Mouse (Mus musculus): ENCODE measurements around the gene Wfdc15b. TPM values are rescaled to one million over a fixed set of nuclear protein-coding genes. Genes with fewer than 3 reads are reported as not detected.

Gene Wfdc15b
- polyA plus RNA-seq, 1 experiment, result not detected

DNA sequence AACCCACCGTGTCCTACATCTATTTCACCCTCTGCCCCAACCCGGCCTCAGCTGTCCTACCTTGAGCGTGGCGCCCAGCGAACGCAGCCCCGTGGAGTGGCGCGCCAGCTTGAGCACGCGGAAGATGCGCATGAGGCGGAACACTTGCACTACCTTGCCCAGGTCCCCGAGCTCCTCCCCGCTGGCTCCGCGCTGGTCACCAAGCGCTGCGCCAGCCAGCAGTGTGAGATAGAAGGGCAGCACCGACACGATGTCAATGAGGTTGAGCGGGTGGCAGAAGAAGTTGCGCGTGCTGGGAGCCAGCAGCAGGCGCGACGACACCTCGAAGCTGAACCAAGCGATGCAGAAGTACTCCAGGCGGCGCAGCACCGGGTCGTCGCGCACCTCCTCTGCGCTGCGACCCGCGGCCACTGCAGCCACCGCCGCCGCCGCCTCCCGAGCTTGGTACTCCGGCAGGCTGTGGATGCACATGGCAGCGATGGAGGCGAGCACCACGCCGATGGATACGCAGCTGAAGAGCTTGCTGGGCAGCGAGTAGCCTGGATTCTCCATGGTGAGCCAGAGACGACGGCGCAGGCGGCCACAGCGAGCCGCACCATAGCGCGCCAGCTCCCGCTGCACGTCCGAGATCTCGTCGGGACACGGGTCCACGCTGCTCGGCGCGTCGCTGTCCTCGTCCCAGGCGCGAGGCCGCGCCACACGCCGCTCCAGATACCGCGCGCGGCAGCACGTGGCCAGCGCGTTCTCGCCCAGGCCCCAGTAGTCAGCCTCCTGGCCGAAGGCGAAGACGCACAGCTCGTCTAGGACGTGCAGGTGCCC is 53.5 kb downstream of the Wfdc15b start:
- Histone ChIP-seq H3K4me1 (ENCODE audit: control insufficient read depth, insufficient read depth, low read length) (no peaks in the 10 kb centered on the region), H3K27ac (ENCODE audit: insufficient read depth, low read depth, low read length) (no peak overlapping the region), H3K4me3 (ENCODE audit: insufficient read depth, low read length) (no peak overlapping the region)
- TF ChIP-seq POLR2A (IDR thresholded peaks at IDR 0.05; ENCODE audit: borderline replicate concordance, low read depth, low read length) (no peak), CTCF (IDR thresholded peaks at IDR 0.05; ENCODE audit: low read depth, low read length) (no peak)

DNA sequence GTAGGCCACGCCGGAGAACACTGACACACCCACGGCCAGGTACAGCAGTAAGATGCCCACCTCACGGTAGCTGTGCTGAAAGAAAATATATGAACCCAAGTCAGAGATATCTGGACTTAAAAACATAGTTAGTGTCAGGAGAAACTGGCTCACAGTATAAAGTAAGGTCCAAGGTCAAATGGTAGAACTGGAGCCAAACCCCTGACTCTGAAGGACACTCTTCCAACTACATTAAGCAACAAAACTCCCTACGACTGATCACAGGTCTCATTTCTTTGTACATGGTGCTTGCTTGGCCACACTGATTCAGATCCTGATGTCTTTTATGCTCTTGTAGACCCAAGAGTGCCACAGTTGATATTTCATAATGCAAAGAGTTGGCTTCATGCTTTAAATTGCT is 56.5 kb downstream of the Wfdc15b start:
- Histone ChIP-seq H3K27ac (ENCODE audit: insufficient read depth, low read depth, low read length) (no peak overlapping the region), H3K4me1 (ENCODE audit: control insufficient read depth, insufficient read depth, low read length) (no peaks in the 10 kb centered on the region), H3K4me3 (ENCODE audit: insufficient read depth, low read length) (no peak overlapping the region)
- no peak for TF ChIP-seq CTCF (IDR thresholded peaks at IDR 0.05; ENCODE audit: low read depth, low read length)
- no peak for TF ChIP-seq POLR2A (IDR thresholded peaks at IDR 0.05; ENCODE audit: borderline replicate concordance, low read depth, low read length)

Other genes starting within 250 kb of the Wfdc15b start
- gene Ywhab, start 226.7 kb downstream of the Wfdc15b start, polyA plus RNA-seq (2012; ENCODE audit: insufficient read depth, insufficient read length, missing spikeins), result 157 and 160 TPM in 2 replicates
- gene Pabpc1l, start 196.2 kb downstream of the Wfdc15b start, polyA plus RNA-seq (2012; ENCODE audit: insufficient read depth, insufficient read length, missing spikeins), result 2.5 and 3.2 TPM in 2 replicates
- gene Stk4, start 151.3 kb downstream of the Wfdc15b start, polyA plus RNA-seq (2012; ENCODE audit: insufficient read depth, insufficient read length, missing spikeins), result 69.9 and 82.6 TPM in 2 replicates
- 60.6 and 63.8 TPM in 2 replicates for gene Tomm34, start 150.5 kb downstream of the Wfdc15b start, polyA plus RNA-seq (2012; ENCODE audit: insufficient read depth, insufficient read length, missing spikeins)
- not detected in 2 replicates for gene Kcns1, start 50.5 kb downstream of the Wfdc15b start, polyA plus RNA-seq (2012; ENCODE audit: insufficient read depth, insufficient read length, missing spikeins)
- gene Wfdc5, start 38.9 kb downstream of the Wfdc15b start, polyA plus RNA-seq (2012; ENCODE audit: insufficient read depth, insufficient read length, missing spikeins), result not detected in 2 replicates
- not detected in 2 replicates for gene Wfdc12, start 31.1 kb downstream of the Wfdc15b start, polyA plus RNA-seq (2012; ENCODE audit: insufficient read depth, insufficient read length, missing spikeins)
- gene Wfdc15a, start 21.5 kb downstream of the Wfdc15b start, polyA plus RNA-seq (2012; ENCODE audit: insufficient read depth, insufficient read length, missing spikeins), result not detected in 2 replicates
- gene Svs2, start 16.8 kb upstream of the Wfdc15b start, polyA plus RNA-seq (2012; ENCODE audit: insufficient read depth, insufficient read length, missing spikeins), result not detected in 2 replicates
- not detected in 2 replicates for gene Svs3b, start 35.0 kb upstream of the Wfdc15b start, polyA plus RNA-seq (2012; ENCODE audit: insufficient read depth, insufficient read length, missing spikeins)
- not detected in 2 replicates for gene Svs4, start 56.8 kb upstream of the Wfdc15b start, polyA plus RNA-seq (2012; ENCODE audit: insufficient read depth, insufficient read length, missing spikeins)
- not detected in 2 replicates for gene Svs3a, start 67.6 kb upstream of the Wfdc15b start, polyA plus RNA-seq (2012; ENCODE audit: insufficient read depth, insufficient read length, missing spikeins)
- gene Svs6, start 95.1 kb upstream of the Wfdc15b start, polyA plus RNA-seq (2012; ENCODE audit: insufficient read depth, insufficient read length, missing spikeins), result not detected in 2 replicates
- not detected in 2 replicates for gene Svs5, start 111.1 kb upstream of the Wfdc15b start, polyA plus RNA-seq (2012; ENCODE audit: insufficient read depth, insufficient read length, missing spikeins)
- gene Slpi, start 167.4 kb upstream of the Wfdc15b start, polyA plus RNA-seq (2012; ENCODE audit: insufficient read depth, insufficient read length, missing spikeins), result 2.1 and 2.3 TPM in 2 replicates
- not detected in 2 replicates for gene Rbpjl, start 181.5 kb upstream of the Wfdc15b start, polyA plus RNA-seq (2012; ENCODE audit: insufficient read depth, insufficient read length, missing spikeins)
- gene Matn4, start 183.5 kb upstream of the Wfdc15b start, polyA plus RNA-seq (2012; ENCODE audit: insufficient read depth, insufficient read length, missing spikeins), result not detected in 2 replicates
- gene Sdc4, start 222.2 kb upstream of the Wfdc15b start, polyA plus RNA-seq (2012; ENCODE audit: insufficient read depth, insufficient read length, missing spikeins), result 125 and 132 TPM in 2 replicates
- 33.3 and 33.9 TPM in 2 replicates for gene Sys1, start 235.3 kb upstream of the Wfdc15b start, polyA plus RNA-seq (2012; ENCODE audit: insufficient read depth, insufficient read length, missing spikeins)
- gene Gm20458, start 239.3 kb upstream of the Wfdc15b start, polyA plus RNA-seq (2012; ENCODE audit: insufficient read depth, insufficient read length, missing spikeins), result not detected in 2 replicates